Mouse (Mus musculus): ENCODE data around the gene Fbln7. TPM values are rescaled to one million over a fixed set of nuclear protein-coding genes. Genes with fewer than 3 reads are reported as not detected.

The Fbln7 gene
- total RNA-seq (2021) = 1 to 10 TPM; 3.8 TPM
- long read RNA-seq, experiment 1, transcript Fbln7-201 (8 exons, 2,905 nt) = major isoform, 6 of 10 reads
- long read RNA-seq, experiment 1, partial matches to known transcripts = 0 of 10 reads
- long read RNA-seq, experiment 1, other reads (novel, unspliced or antisense) = 4 of 10 reads
- long read RNA-seq, experiment 2, transcript Fbln7-201 (8 exons, 2,905 nt) = major isoform, 9 of 11 reads
- long read RNA-seq, experiment 2, partial matches to known transcripts = 1 of 11 reads
- long read RNA-seq, experiment 2, other reads (novel, unspliced or antisense) = 1 of 11 reads

GRCm38 (mm10) chr2:128862636-128863035 lies at the start of gene Fbln7:
TSS of gene Fbln7 (plus strand) at chr2:128862981.
- no peak for DNase-seq

GRCm38 (mm10) chr2:128816311-128816710 lies 46.5 kb upstream of the Fbln7 start:
- no peak for DNase-seq

- no peak for DNase-seq
Observed at GRCm38 (mm10) chr2:128816916-128817315, 45.9 kb upstream of the Fbln7 start.

GRCm38 (mm10) chr2:128817387-128817785 lies 45.4 kb upstream of the Fbln7 start:
- no peak for DNase-seq

- DNase-seq = peak; percentile 99
Observed at GRCm38 (mm10) chr2:128817786-128818681, 44.7 kb upstream of the Fbln7 start, which contains the start of gene Tmem87b. TSS of gene Tmem87b (plus strand) at chr2:128818118.

- DNase-seq = peak; percentile 34
Observed at GRCm38 (mm10) chr2:128818956-128819643, 43.7 kb upstream of the Fbln7 start.

- no peak for DNase-seq
Observed at GRCm38 (mm10) chr2:128820631-128821030, 42.1 kb upstream of the Fbln7 start.

GRCm38 (mm10) chr2:128823893-128824292 lies 38.9 kb upstream of the Fbln7 start:
- DNase-seq = no peak

- no peak for DNase-seq
Observed at GRCm38 (mm10) chr2:128827787-128828186, 35.0 kb upstream of the Fbln7 start.

GRCm38 (mm10) chr2:128832611-128833010 lies 30.2 kb upstream of the Fbln7 start:
- DNase-seq = no peak

GRCm38 (mm10) chr2:128833035-128833434 lies 29.7 kb upstream of the Fbln7 start:
- DNase-seq = peak; percentile 11

GRCm38 (mm10) chr2:128833435-128833834 lies 29.3 kb upstream of the Fbln7 start:
- no peak for DNase-seq

- no peak for DNase-seq
Observed at GRCm38 (mm10) chr2:128837531-128837930, 25.2 kb upstream of the Fbln7 start.

- no peak for DNase-seq
Observed at GRCm38 (mm10) chr2:128838611-128839010, 24.2 kb upstream of the Fbln7 start.

- no peak for DNase-seq
Observed at GRCm38 (mm10) chr2:128839501-128839900, 23.3 kb upstream of the Fbln7 start.

GRCm38 (mm10) chr2:128842437-128842836 lies 20.3 kb upstream of the Fbln7 start:
- DNase-seq = no peak

GRCm38 (mm10) chr2:128850036-128850435 lies 12.7 kb upstream of the Fbln7 start:
- no peak for DNase-seq

- no peak for DNase-seq
Observed at GRCm38 (mm10) chr2:128856673-128857072, 6.1 kb upstream of the Fbln7 start.

GRCm38 (mm10) chr2:128858962-128859361 lies 3.8 kb upstream of the Fbln7 start:
- DNase-seq = no peak

- DNase-seq = no peak
Observed at GRCm38 (mm10) chr2:128859861-128860260, 2.9 kb upstream of the Fbln7 start.

- peak; percentile 78 for DNase-seq
Observed at GRCm38 (mm10) chr2:128863777-128864331, 1.1 kb downstream of the Fbln7 start.

- peak; percentile 16 for DNase-seq
Observed at GRCm38 (mm10) chr2:128865061-128865460, 2.3 kb downstream of the Fbln7 start.

All from adrenal gland, postnatal 10 days (tissue).